Mouse (Mus musculus) olfactory bulb, adult 2 months (tissue): ENCODE measurements around the gene Bag6.

Source experiments
- CTCF ChIP-seq: fragments of 200-500 bp; IDR thresholded peaks from 2 replicates; pipeline ENCODE4 v1.5.1; 2012; ENCODE audit warnings: low read depth, mild to moderate bottlenecking, low read length, moderate library complexity; ENCODE audit not compliant: insufficient read depth
- POLR2A ChIP-seq: fragments of 200-500 bp; IDR thresholded peaks from 2 replicates; pipeline ENCODE4 v1.6.1; 2012; ENCODE audit warnings: mild to moderate bottlenecking, low read depth, low read length, moderate library complexity; ENCODE audit not compliant: insufficient read depth

DNA sequence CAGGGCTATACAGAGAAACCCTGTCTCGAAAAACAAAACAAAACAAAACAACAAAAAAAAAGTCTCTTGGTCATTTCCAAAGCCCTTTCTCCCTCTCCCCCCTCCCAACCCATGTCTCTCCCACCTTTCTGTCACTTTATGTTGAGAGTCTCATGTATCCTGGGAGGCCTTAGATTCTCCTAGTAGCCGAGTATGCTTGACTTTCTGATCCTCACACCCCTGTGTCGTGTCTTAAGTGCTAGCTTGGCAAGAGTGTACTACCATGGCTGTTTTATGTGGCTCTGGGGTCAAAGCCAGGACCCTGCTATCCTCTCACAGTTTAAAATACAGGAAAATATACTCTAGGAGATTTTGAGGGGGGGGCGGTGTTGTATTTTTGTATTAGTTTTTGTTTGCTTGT, 52.4 kb downstream of the Bag6 start:
- TF ChIP-seq CTCF (no peak), POLR2A (no peak)
